Mouse (Mus musculus): ENCODE data around the gene Pla2g12a. TPM values are rescaled to one million over a fixed set of nuclear protein-coding genes. Genes with fewer than 3 reads are reported as not detected.

Gene Pla2g12a
- polyA plus RNA-seq, 1 experiment from 2014 or later = 29.1 TPM

DNA sequence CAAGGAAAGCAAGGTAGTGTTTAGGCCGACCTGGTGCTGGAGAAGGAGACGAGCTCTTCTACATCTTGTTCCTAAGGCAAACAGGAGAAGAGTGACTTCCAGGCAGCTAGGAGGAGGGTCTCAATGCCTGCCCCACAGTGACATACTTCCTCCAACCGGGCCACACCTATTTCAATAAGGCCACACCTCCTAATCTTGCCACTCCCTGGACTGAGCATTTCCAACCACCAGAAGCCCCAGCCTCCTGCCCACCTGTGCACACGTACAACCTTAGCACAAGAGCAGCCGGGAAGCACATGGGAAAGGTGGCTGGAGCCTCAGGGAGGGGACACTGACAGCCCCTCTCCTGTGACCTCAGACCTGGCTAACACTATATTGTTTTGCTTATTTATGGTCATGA is 13.6 kb downstream of the Pla2g12a start:
- no peaks in the 10 kb centered on the region for H3K9me3 ChIP-seq (ENCODE audit: control insufficient read depth)
- H3K27me3 ChIP-seq (replicated peaks; ENCODE audit: control insufficient read depth, insufficient read depth, low read length) = no peaks in the 10 kb centered on the region
- no peak overlapping the region for H3K4me3 ChIP-seq (ENCODE audit: low read depth, low read length)
- no peak overlapping the region for H3K9ac ChIP-seq (ENCODE audit: low read depth, low read length)
- WGBS = 60% methylated on average over 5 of the region's 5 CpGs
- ATAC-seq = no peak
- H3K36me3 ChIP-seq (ENCODE audit: control insufficient read depth, insufficient read depth) = peaks cover 32% of the 10 kb centered on the region
- H3K27ac ChIP-seq (ENCODE audit: low read depth, low read length) = no peak overlapping the region
- no peak overlapping the region for H3K4me2 ChIP-seq (replicated peaks; ENCODE audit: low read depth)
- TF ChIP-seq CTCF (IDR thresholded peaks at IDR 0.05; ENCODE audit: low read depth) = no peak
- no peaks in the 10 kb centered on the region for H3K4me1 ChIP-seq (replicated peaks; ENCODE audit: control insufficient read depth, insufficient read depth, low read length)

DNA sequence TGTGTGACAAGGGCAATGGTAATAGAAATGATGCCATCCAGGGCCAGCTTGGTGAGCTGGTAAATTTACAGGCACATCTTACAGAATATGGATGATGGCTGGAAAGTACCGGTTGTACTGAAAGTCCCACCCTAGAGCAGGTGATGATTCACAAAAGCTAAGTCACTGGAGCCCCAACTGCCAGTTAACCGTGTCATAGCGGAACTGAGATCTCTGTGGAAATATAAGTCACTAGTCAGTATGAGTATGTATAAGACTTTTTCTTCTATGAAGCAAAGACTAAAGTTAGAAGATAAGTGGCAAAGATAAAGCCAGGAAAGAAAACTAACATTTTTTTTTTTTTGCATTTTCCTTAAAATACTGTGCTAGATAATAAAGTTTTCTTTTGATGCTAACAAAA is 14.7 kb downstream of the Pla2g12a start:
- no peak overlapping the region for H3K27ac ChIP-seq (ENCODE audit: low read depth, low read length)
- no peaks in the 10 kb centered on the region for H3K9me3 ChIP-seq (ENCODE audit: control insufficient read depth)
- no peaks in the 10 kb centered on the region for H3K4me1 ChIP-seq (replicated peaks; ENCODE audit: control insufficient read depth, insufficient read depth, low read length)
- H3K9ac ChIP-seq (ENCODE audit: low read depth, low read length) = no peak overlapping the region
- H3K27me3 ChIP-seq (replicated peaks; ENCODE audit: control insufficient read depth, insufficient read depth, low read length) = no peaks in the 10 kb centered on the region
- H3K4me3 ChIP-seq (ENCODE audit: low read depth, low read length) = no peak overlapping the region
- peaks cover 32% of the 10 kb centered on the region for H3K36me3 ChIP-seq (ENCODE audit: control insufficient read depth, insufficient read depth)
- WGBS = 94% methylated on average over 3 of the region's 3 CpGs
- TF ChIP-seq CTCF (IDR thresholded peaks at IDR 0.05; ENCODE audit: low read depth) = no peak
- no peak overlapping the region for H3K4me2 ChIP-seq (replicated peaks; ENCODE audit: low read depth)
- ATAC-seq = no peak

DNA sequence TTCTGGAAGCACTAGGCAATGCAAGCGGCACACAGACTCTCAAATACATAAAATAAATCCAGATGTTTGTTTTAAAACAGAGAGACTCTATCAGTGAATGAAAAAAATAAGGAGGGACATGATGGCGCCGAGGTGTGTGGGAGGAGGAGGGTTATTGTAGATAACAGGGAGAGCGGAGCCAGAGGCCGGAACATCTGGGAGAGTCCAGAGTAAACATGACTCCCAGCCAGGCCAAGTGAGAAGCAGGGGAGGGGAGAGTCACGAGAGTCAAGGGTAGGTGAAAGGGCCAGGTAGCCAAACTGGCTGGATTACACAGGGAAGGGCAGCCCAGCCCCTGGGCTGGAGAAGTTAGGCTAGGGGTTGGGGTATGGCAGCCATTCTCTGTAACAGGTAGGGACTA is 18.2 kb downstream of the Pla2g12a start:
- Histone ChIP-seq H3K4me3 (ENCODE audit: low read depth, low read length) (no peak overlapping the region), H3K9ac (ENCODE audit: low read depth, low read length) (no peak overlapping the region), H3K4me1 (replicated peaks; ENCODE audit: control insufficient read depth, insufficient read depth, low read length) (no peaks in the 10 kb centered on the region), H3K9me3 (ENCODE audit: control insufficient read depth) (no peaks in the 10 kb centered on the region), H3K27me3 (replicated peaks; ENCODE audit: control insufficient read depth, insufficient read depth, low read length) (no peaks in the 10 kb centered on the region), H3K36me3 (ENCODE audit: control insufficient read depth, insufficient read depth) (peaks cover 19% of the 10 kb centered on the region), H3K4me2 (replicated peaks; ENCODE audit: low read depth) (no peak overlapping the region), H3K27ac (ENCODE audit: low read depth, low read length) (no peak overlapping the region)
- 19% methylated on average over 6 of the region's 6 CpGs for WGBS
- ATAC-seq = no peak
- no peak for TF ChIP-seq CTCF (IDR thresholded peaks at IDR 0.05; ENCODE audit: low read depth)

DNA sequence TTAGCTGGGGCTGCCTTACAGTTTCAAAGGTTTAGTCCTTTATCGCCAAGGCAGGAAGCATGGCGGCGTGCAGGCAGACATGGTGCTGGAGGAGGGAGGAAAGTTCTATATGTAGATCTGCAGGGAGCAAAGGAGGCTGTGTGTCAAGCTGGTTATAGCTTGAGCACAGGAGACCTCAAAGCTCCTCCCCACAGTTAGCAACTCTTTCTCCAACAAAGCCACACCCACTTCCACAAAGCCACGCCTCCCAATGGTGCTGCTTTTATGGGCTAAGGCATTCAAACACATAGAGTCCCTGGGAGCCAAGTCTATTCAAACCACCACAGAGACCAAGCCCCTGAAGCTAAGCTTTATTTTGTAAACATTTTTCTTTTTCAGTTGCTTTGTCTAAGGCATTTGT is 20.5 kb downstream of the Pla2g12a start:
- Histone ChIP-seq H3K4me1 (replicated peaks; ENCODE audit: control insufficient read depth, insufficient read depth, low read length) (peaks cover 10% of the 10 kb centered on the region), H3K4me3 (ENCODE audit: low read depth, low read length) (no peak overlapping the region), H3K27ac (ENCODE audit: low read depth, low read length) (no peak overlapping the region), H3K36me3 (ENCODE audit: control insufficient read depth, insufficient read depth) (peaks cover 9% of the 10 kb centered on the region; the same call in 1 of the 2 replicates), H3K9ac (ENCODE audit: low read depth, low read length) (no peak overlapping the region), H3K9me3 (ENCODE audit: control insufficient read depth) (no peaks in the 10 kb centered on the region), H3K4me2 (replicated peaks; ENCODE audit: low read depth) (no peak overlapping the region), H3K27me3 (replicated peaks; ENCODE audit: control insufficient read depth, insufficient read depth, low read length) (no peaks in the 10 kb centered on the region)
- no peak for ATAC-seq
- 52% methylated on average over 4 of the region's 4 CpGs for WGBS
- TF ChIP-seq CTCF (IDR thresholded peaks at IDR 0.05; ENCODE audit: low read depth) = no peak

DNA sequence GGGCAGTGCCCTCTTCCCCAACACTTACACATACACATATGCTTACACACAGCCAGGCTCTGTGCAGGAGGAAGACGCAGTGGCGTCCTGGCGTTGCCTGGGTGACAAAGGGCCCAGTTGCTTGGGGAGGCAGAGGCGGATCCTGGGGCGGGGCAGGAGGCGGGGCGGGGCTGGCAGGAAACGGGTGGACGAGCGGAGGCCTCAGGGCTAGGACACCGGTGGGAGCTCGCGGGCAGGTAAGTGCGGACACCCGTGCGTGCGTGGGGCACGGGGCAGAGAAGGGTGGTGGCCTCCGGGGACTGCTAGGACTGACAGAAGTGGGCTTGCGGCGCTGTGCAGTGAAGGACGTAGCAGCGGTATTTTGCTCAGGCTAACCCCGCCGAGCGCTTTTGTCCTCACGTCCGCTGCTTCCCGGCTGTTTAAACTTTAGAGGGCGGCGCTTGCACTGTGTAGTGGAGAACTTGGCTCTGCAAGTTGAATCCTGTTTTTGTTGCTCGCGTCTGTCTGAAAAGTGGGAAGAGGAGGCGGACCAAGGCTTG is 22.9 kb downstream of the Pla2g12a start, which contains the start of gene Casp6:
TSS of gene Casp6 (plus strand) at position 155 of the 539 bp plus-strand sequence.
- Histone ChIP-seq H3K27me3 (replicated peaks; ENCODE audit: control insufficient read depth, insufficient read depth, low read length) (no peaks in the 10 kb centered on the region), H3K4me2 (replicated peaks; ENCODE audit: low read depth) (peak within 1 kb of the TSS; percentile 81), H3K36me3 (ENCODE audit: control insufficient read depth, insufficient read depth) (peaks cover 9% of the 10 kb centered on the region; the same call in 1 of the 2 replicates), H3K27ac (ENCODE audit: low read depth, low read length) (peak within 1 kb of the TSS; percentile 73), H3K4me3 (ENCODE audit: low read depth, low read length) (peak within 1 kb of the TSS; percentile 70), H3K9me3 (ENCODE audit: control insufficient read depth) (no peaks in the 10 kb centered on the region), H3K4me1 (replicated peaks; ENCODE audit: control insufficient read depth, insufficient read depth, low read length) (peaks cover 10% of the 10 kb centered on the region), H3K9ac (ENCODE audit: low read depth, low read length) (peak within 1 kb of the TSS; percentile 64)
- WGBS = under 1% methylated on average over 33 of the region's 34 CpGs
- 0 out of 2 replicates have a peak, but pooled peaks have one; percentile 15 for TF ChIP-seq CTCF (IDR thresholded peaks at IDR 0.05; ENCODE audit: low read depth)
- peak; percentile 93 for ATAC-seq

DNA sequence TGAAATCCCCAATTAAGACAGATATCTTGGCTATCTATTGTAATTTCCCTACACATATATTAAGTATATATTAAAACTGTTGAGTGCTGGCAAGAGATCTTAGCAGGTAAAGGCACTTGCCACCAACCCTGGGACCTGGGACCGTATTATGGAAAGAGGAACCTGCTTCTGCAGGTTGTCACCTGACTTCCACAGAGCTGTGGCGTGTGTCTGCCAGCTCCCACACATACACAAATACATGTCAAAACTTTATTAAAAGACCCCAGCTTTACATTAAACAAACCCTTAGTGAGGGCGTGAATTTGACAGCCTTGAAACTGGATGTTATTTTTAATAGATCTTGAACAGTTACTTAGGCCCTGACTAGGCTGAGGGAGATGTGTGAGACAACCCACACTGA is 25.0 kb downstream of the Pla2g12a start:
- 76% methylated on average over 3 of the region's 3 CpGs for WGBS
- H3K9me3 ChIP-seq (ENCODE audit: control insufficient read depth) = no peaks in the 10 kb centered on the region
- TF ChIP-seq CTCF (IDR thresholded peaks at IDR 0.05; ENCODE audit: low read depth) = no peak
- H3K36me3 ChIP-seq (ENCODE audit: control insufficient read depth, insufficient read depth) = peaks cover 11% of the 10 kb centered on the region; the same call in 1 of the 2 replicates
- no peak overlapping the region for H3K4me3 ChIP-seq (ENCODE audit: low read depth, low read length)
- H3K4me2 ChIP-seq (replicated peaks; ENCODE audit: low read depth) = peak overlapping the region; percentile 81
- no peaks in the 10 kb centered on the region for H3K27me3 ChIP-seq (replicated peaks; ENCODE audit: control insufficient read depth, insufficient read depth, low read length)
- H3K9ac ChIP-seq (ENCODE audit: low read depth, low read length) = no peak overlapping the region
- H3K4me1 ChIP-seq (replicated peaks; ENCODE audit: control insufficient read depth, insufficient read depth, low read length) = peaks cover 10% of the 10 kb centered on the region
- H3K27ac ChIP-seq (ENCODE audit: low read depth, low read length) = no peak overlapping the region
- ATAC-seq = no peak

All from intestine, postnatal 0 days (tissue).